Mouse (Mus musculus) stomach, adult 2 months (tissue): ENCODE data around the gene Olfr998. TPM values are rescaled to one million over a fixed set of nuclear protein-coding genes. Genes with fewer than 3 reads are reported as not detected.

Experiments used
- polyA plus RNA-seq: library from polyadenylated mRNA; depleted of rRNA; stranded (reverse); fragments of >200 nt; gene quantifications from 2 replicates; pipeline ENCODE4 v1.2.3, GENCODE M21; 2012; rRNA removed

The Olfr998 gene
- not detected in 2 replicates for polyA plus RNA-seq

GRCm38 (mm10) chr2:85588648-85589047 lies at the start of gene Olfr998:
Olfr998 (plus strand) TSS chr2:85588948.

GRCm38 (mm10) chr2:85578915-85579314 lies 9.8 kb upstream of the Olfr998 start, which contains the start of gene Olfr996:
Olfr996 (plus strand) TSS chr2:85579215.

GRCm38 (mm10) chr2:85611803-85612202 lies 23.1 kb downstream of the Olfr998 start, which contains the start of gene Olfr1000:
Olfr1000 (minus strand) TSS chr2:85611903.

Other genes with a start within 250 kb of the Olfr998 start
- gene Olfr987, start 249.6 kb upstream of the Olfr998 start, polyA plus RNA-seq = not detected in 2 replicates
- gene Olfr988, start 225.7 kb upstream of the Olfr998 start, polyA plus RNA-seq = not detected in 2 replicates
- not detected in 2 replicates for gene Olfr992, start 179.5 kb upstream of the Olfr998 start, polyA plus RNA-seq
- gene Olfr993, start 174.1 kb upstream of the Olfr998 start, polyA plus RNA-seq = not detected in 2 replicates
- gene Olfr994, start 152.5 kb upstream of the Olfr998 start, polyA plus RNA-seq = not detected in 2 replicates
- not detected in 2 replicates for gene Olfr995, start 145.3 kb upstream of the Olfr998 start, polyA plus RNA-seq
- 2.0 and 2.9 TPM in 2 replicates for gene 4833423E24Rik, start 69.9 kb upstream of the Olfr998 start, polyA plus RNA-seq
- not detected in 2 replicates for gene Olfr996, start 9.7 kb upstream of the Olfr998 start, polyA plus RNA-seq
- not detected in 2 replicates for gene Olfr1000, start 23.0 kb downstream of the Olfr998 start, polyA plus RNA-seq
- not detected in 2 replicates for gene Olfr1002, start 61.8 kb downstream of the Olfr998 start, polyA plus RNA-seq
- gene Olfr154, start 75.5 kb downstream of the Olfr998 start, polyA plus RNA-seq = not detected in 2 replicates
- gene Olfr1006, start 89.8 kb downstream of the Olfr998 start, polyA plus RNA-seq = not detected in 2 replicates
- gene Olfr1008, start 100.5 kb downstream of the Olfr998 start, polyA plus RNA-seq = not detected in 2 replicates
- not detected in 2 replicates for gene Olfr1009, start 126.5 kb downstream of the Olfr998 start, polyA plus RNA-seq
- not detected in 2 replicates for gene Olfr1012, start 173.8 kb downstream of the Olfr998 start, polyA plus RNA-seq
- gene Olfr1013, start 178.2 kb downstream of the Olfr998 start, polyA plus RNA-seq = not detected in 2 replicates
- not detected in 2 replicates for gene Olfr1014, start 183.8 kb downstream of the Olfr998 start, polyA plus RNA-seq
- gene Olfr1015, start 193.1 kb downstream of the Olfr998 start, polyA plus RNA-seq = not detected in 2 replicates
- not detected in 2 replicates for gene Olfr1016, start 213.6 kb downstream of the Olfr998 start, polyA plus RNA-seq
- not detected in 2 replicates for gene Olfr1018, start 229.5 kb downstream of the Olfr998 start, polyA plus RNA-seq